Comparison of ENCODE assay signal across 16 mouse cellular contexts in the genomic region with DNA sequence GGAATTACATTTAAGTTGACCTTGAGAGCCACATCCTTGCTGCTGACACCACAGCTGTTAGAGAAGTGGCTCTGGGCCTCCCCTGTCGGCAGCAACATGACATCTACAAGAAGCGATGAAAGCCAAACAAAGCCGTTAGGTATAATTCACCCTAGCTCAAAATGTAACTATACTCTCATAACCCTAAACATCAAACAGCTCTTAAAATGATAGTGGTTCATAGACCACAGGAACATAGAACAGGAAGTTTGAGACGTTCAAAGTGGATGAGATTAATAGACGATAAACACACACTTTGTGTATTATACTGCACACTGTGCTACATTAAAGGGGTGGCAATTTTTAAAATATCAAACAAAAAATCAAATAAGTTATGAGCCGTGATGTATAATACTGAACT. TPM values are rescaled to one million over a fixed set of nuclear protein-coding genes. Genes with fewer than 3 reads are reported as not detected.
"Had no signal": no experiment of that assay in that cellular context is flagged by ENCODE, and none has a peak within 500 bp of the region (broad histone marks: within the 10 kb centered on the region; RNA-seq: fewer than 3 reads in every experiment).

No protein-coding gene starts in this region.

- H3K4me2 ChIP-seq: limb, embryonic 12.5 days; liver, embryonic 13.5 days; lung, embryonic 15.5 days; midbrain, embryonic 13.5 days; neural tube, embryonic 13.5 days had no signal

- H3K9ac ChIP-seq: limb, embryonic 12.5 days; liver, embryonic 13.5 days; liver, postnatal 0 days; lung, embryonic 15.5 days; midbrain, embryonic 13.5 days; neural tube, embryonic 13.5 days had no signal

- H3K9me3 ChIP-seq: limb, embryonic 12.5 days; liver, embryonic 13.5 days; lung, embryonic 15.5 days; neural tube, embryonic 13.5 days had no signal

- H3K4me1 ChIP-seq: limb, embryonic 12.5 days; liver, embryonic 13.5 days; lung, embryonic 15.5 days; midbrain, embryonic 13.5 days; neural tube, embryonic 13.5 days had no signal

- H3K27me3 ChIP-seq: limb, embryonic 12.5 days; liver, embryonic 13.5 days; lung, embryonic 15.5 days; midbrain, embryonic 13.5 days; neural tube, embryonic 13.5 days had no signal

- DNase-seq: kidney, adult 9 months; kidney, postnatal 10 days; kidney, postnatal 4 days; liver; liver, embryonic 13.5 days; liver, postnatal 0 days; lung, postnatal 36 days; right cerebral cortex, adult 18-20 months; right cerebral cortex, postnatal 25 days had no signal

- H3K36me3 ChIP-seq: limb, embryonic 12.5 days; liver, embryonic 13.5 days; lung, embryonic 15.5 days; midbrain, embryonic 13.5 days; neural tube, embryonic 13.5 days had no signal

- H3K27ac ChIP-seq: limb, embryonic 12.5 days; liver, embryonic 13.5 days; lung, embryonic 15.5 days; midbrain, embryonic 13.5 days; neural tube, embryonic 13.5 days had no signal

- H3K4me3 ChIP-seq: layer of hippocampus, adult 2 months; limb, embryonic 12.5 days; liver, embryonic 13.5 days; lung, embryonic 15.5 days; midbrain, embryonic 13.5 days; myocyte; neural tube, embryonic 13.5 days had no signal

- ATAC-seq: intestine, postnatal 0 days; liver, postnatal 0 days; midbrain, embryonic 13.5 days had no signal

RNA-seq across cellular contexts. Expression of a gene that starts 46.5 kb away (rescaled TPM):
- polyA plus RNA-seq: liver, embryonic 13.5 days had no signal
